21 mouse cellular contexts compared by ENCODE assay signal in the genomic region with DNA sequence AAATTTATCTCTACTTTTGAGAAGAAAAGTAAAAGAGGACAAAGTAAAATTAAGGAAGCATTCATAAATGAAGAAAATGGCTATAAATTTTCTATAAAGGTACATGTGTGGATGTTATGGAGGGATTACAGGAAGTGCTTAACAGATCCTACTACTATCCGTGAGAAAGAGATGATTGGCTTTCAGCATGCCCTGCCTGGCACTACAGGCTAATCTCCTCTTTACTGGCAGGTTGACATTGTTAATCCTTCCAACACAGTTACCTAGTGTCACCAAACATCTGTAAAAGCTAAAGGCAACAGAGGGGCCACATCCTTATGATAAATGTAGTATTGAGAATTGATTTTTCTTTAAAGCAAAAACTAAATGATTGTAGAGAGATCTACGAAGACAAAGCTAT. TPM values are rescaled to one million over a fixed set of nuclear protein-coding genes. Genes with fewer than 3 reads are reported as not detected.
DNase-seq lines count a peak whose midpoint lies in the region; ATAC-seq lines count a peak whose summit lies in the region.
"Had no signal": no experiment of that assay in that cellular context is flagged by ENCODE, and none has a peak within 500 bp of the region (broad histone marks: within the 10 kb centered on the region; RNA-seq: fewer than 3 reads in every experiment).

No protein-coding gene starts in this region.

- H3K9ac ChIP-seq in liver, embryonic 12.5 days, result no peak overlapping the region
- no peak overlapping the region for H3K9ac ChIP-seq in liver, embryonic 13.5 days
- no peak overlapping the region for H3K9ac ChIP-seq in forebrain, embryonic 11.5 days (ENCODE audit: low read length)
- H3K9ac ChIP-seq: embryonic facial prominence, embryonic 12.5 days; forebrain, embryonic 12.5 days; forebrain, postnatal 0 days had no signal

- H3K27ac ChIP-seq in liver, embryonic 12.5 days, result 0 out of 2 replicates have a peak overlapping the region, but pooled peaks have one; percentile 20
- H3K27ac ChIP-seq in liver, embryonic 13.5 days, result no peak overlapping the region
- no peak overlapping the region for H3K27ac ChIP-seq in forebrain, embryonic 11.5 days (ENCODE audit: low read depth, low read length)
- H3K27ac ChIP-seq: embryonic facial prominence, embryonic 10.5 days; embryonic facial prominence, embryonic 12.5 days; forebrain, embryonic 12.5 days had no signal

- no peak overlapping the region for H3K4me2 ChIP-seq in liver, embryonic 12.5 days
- no peak overlapping the region for H3K4me2 ChIP-seq in liver, embryonic 13.5 days
- H3K4me2 ChIP-seq in forebrain, embryonic 11.5 days (ENCODE audit: low read depth, low read length, severe bottlenecking), result no peak overlapping the region
- H3K4me2 ChIP-seq: embryonic facial prominence, embryonic 12.5 days; forebrain, embryonic 12.5 days had no signal

- no peaks in the 10 kb centered on the region for H3K27me3 ChIP-seq in liver, embryonic 12.5 days (replicated peaks)
- no peaks in the 10 kb centered on the region for H3K27me3 ChIP-seq in liver, embryonic 13.5 days
- H3K27me3 ChIP-seq in forebrain, embryonic 11.5 days (ENCODE audit: control insufficient read depth, insufficient read depth, low read length), result no peaks in the 10 kb centered on the region
- H3K27me3 ChIP-seq: embryonic facial prominence, embryonic 12.5 days; forebrain, embryonic 12.5 days; Patski had no signal

- peaks cover 27% of the 10 kb centered on the region for H3K36me3 ChIP-seq in liver, embryonic 12.5 days
- H3K36me3 ChIP-seq in liver, embryonic 13.5 days, result peaks cover 20% of the 10 kb centered on the region
- no peaks in the 10 kb centered on the region for H3K36me3 ChIP-seq in forebrain, embryonic 11.5 days (ENCODE audit: control insufficient read depth, insufficient read depth, low read length)

- no peak overlapping the region for H3K4me3 ChIP-seq in liver, embryonic 12.5 days
- H3K4me3 ChIP-seq in liver, embryonic 13.5 days (replicated peaks), result no peak overlapping the region
- H3K4me3 ChIP-seq in forebrain, embryonic 11.5 days (ENCODE audit: low read depth, low read length), result no peak overlapping the region
- H3K4me3 ChIP-seq: embryonic facial prominence, embryonic 10.5 days; embryonic facial prominence, embryonic 12.5 days; forebrain, embryonic 12.5 days had no signal

- DNase-seq in liver, result no peak
- DNase-seq in liver, embryonic 13.5 days, result no peak
- DNase-seq in urinary bladder, adult 2 months (ENCODE audit: low spot score), result no peak
- no peak for DNase-seq in forebrain, embryonic 11.5 days (ENCODE audit: low spot score)
- DNase-seq: adrenal gland, adult 8-10 months; adrenal gland, postnatal 14 days; adrenal gland, postnatal 36 days; cerebellum, adult 11-12 months; cerebellum, adult 2 months; cerebellum, adult 9-10 months; cerebellum, postnatal 10 days; cerebellum, postnatal 25 days; forebrain, postnatal 0 days had no signal

- peak; percentile 65 for ATAC-seq in liver, embryonic 12.5 days
- peak; percentile 41; the same call in 1 of the 2 replicates for ATAC-seq in liver, embryonic 13.5 days (ENCODE audit: low read depth)
- ATAC-seq in megakaryocyte-erythroid progenitor cell, adult 5-6 weeks (replicated peaks; ENCODE audit: low FRiP score, low TSS enrichment, poor library complexity, severe bottlenecking), result peak; percentile 59
- no peak for ATAC-seq in forebrain, embryonic 11.5 days (replicated peaks; ENCODE audit: low FRiP score)
- ATAC-seq: activated CD4-positive, CD25-positive, alpha-beta regulatory T cell, adult 4 months; forebrain, embryonic 14.5 days; forebrain, postnatal 0 days; Patski had no signal

- WGBS in liver, embryonic 12.5 days (ENCODE audit: insufficient replicate concordance), result 33% methylated on average over 2 of the region's 2 CpGs
- 29% methylated on average over 2 of the region's 2 CpGs for whole genome bisulfite sequencing in liver, embryonic 13.5 days (ENCODE audit: insufficient replicate concordance)
- 79% methylated on average over 2 of the region's 2 CpGs for WGBS in forebrain, embryonic 11.5 days

- H3K4me1 ChIP-seq in liver, embryonic 12.5 days, result peaks cover 7% of the 10 kb centered on the region
- H3K4me1 ChIP-seq in liver, embryonic 13.5 days (replicated peaks), result peaks cover 9% of the 10 kb centered on the region
- H3K4me1 ChIP-seq in forebrain, embryonic 11.5 days (replicated peaks; ENCODE audit: control insufficient read depth, insufficient read depth, low read length), result no peaks in the 10 kb centered on the region
- H3K4me1 ChIP-seq: embryonic facial prominence, embryonic 10.5 days; embryonic facial prominence, embryonic 12.5 days; forebrain, embryonic 12.5 days had no signal

- no peaks in the 10 kb centered on the region for H3K9me3 ChIP-seq in liver, embryonic 12.5 days (replicated peaks)
- no peaks in the 10 kb centered on the region for H3K9me3 ChIP-seq in liver, embryonic 13.5 days (replicated peaks)
- no peaks in the 10 kb centered on the region for H3K9me3 ChIP-seq in forebrain, embryonic 11.5 days (ENCODE audit: control insufficient read depth, low read length)
- H3K9me3 ChIP-seq: embryonic facial prominence, embryonic 10.5 days; embryonic facial prominence, embryonic 12.5 days; forebrain, embryonic 12.5 days had no signal

RNA-seq across cellular contexts. Expression of a gene that starts 21.7 kb away (rescaled TPM):
- polyA plus RNA-seq in liver, embryonic 12.5 days (2016; fragmentation: Nextera tagmentation; extraction: Ambion mirVana), result 5.7 and 6.2 TPM in 2 replicates
- 3.7 and 4.4 TPM in 2 replicates for polyA plus RNA-seq in liver, embryonic 13.5 days (2015; fragmentation: Nextera tagmentation; extraction: Ambion mirVana)
- 8.5 and 15.4 TPM in 2 replicates for total RNA-seq in megakaryocyte-erythroid progenitor cell, adult 5-6 weeks (2014; fragmentation: Nextera tagmentation)
- total RNA-seq in megakaryocyte-erythroid progenitor cell, adult 5-6 weeks (2017), result 15.5 and 25.4 TPM in 2 replicates
- polyA plus RNA-seq in urinary bladder, adult 2 months (2012; rRNA removed), result 9.5 and 9.9 TPM in 2 replicates
- 4.2 and 7.5 TPM in 2 replicates for polyA plus RNA-seq in forebrain, embryonic 11.5 days (2014; fragmentation: Nextera tagmentation; extraction: Ambion mirVana)

RNA-seq across cellular contexts. Expression of a gene that starts 22.1 kb away (rescaled TPM):
- polyA plus RNA-seq in liver, embryonic 12.5 days (2016; fragmentation: Nextera tagmentation; extraction: Ambion mirVana), result 12.1 and 12.5 TPM in 2 replicates
- polyA plus RNA-seq in liver, embryonic 13.5 days (2015; fragmentation: Nextera tagmentation; extraction: Ambion mirVana), result 9.2 and 13.3 TPM in 2 replicates
- total RNA-seq in megakaryocyte-erythroid progenitor cell, adult 5-6 weeks (2014; fragmentation: Nextera tagmentation), result 20.9 and 28.4 TPM in 2 replicates
- 23.3 and 45.9 TPM in 2 replicates for total RNA-seq in megakaryocyte-erythroid progenitor cell, adult 5-6 weeks (2017)
- 11.4 and 12.8 TPM in 2 replicates for polyA plus RNA-seq in urinary bladder, adult 2 months (2012; rRNA removed)
- polyA plus RNA-seq in forebrain, embryonic 11.5 days (2014; fragmentation: Nextera tagmentation; extraction: Ambion mirVana), result 15.6 and 15.9 TPM in 2 replicates

RNA-seq across cellular contexts. Expression of a gene that starts 37.4 kb away (rescaled TPM):
- polyA plus RNA-seq in liver, embryonic 12.5 days (2016; fragmentation: Nextera tagmentation; extraction: Ambion mirVana), result 144 and 148 TPM in 2 replicates
- 124 and 129 TPM in 2 replicates for polyA plus RNA-seq in liver, embryonic 13.5 days (2015; fragmentation: Nextera tagmentation; extraction: Ambion mirVana)
- 51.8 and 73.7 TPM in 2 replicates for total RNA-seq in megakaryocyte-erythroid progenitor cell, adult 5-6 weeks (2014; fragmentation: Nextera tagmentation)
- 122 and 140 TPM in 2 replicates for total RNA-seq in megakaryocyte-erythroid progenitor cell, adult 5-6 weeks (2017)
- polyA plus RNA-seq in urinary bladder, adult 2 months (2012; rRNA removed), result 537 and 579 TPM in 2 replicates
- polyA plus RNA-seq in forebrain, embryonic 11.5 days (2014; fragmentation: Nextera tagmentation; extraction: Ambion mirVana), result 417 and 429 TPM in 2 replicates
